Mouse (Mus musculus) thymus, postnatal 36 days (tissue): Measurements from ENCODE around the gene Trmt112.

Experiments
- DNase-seq, 2 experiments: peaks; one replicate each; pipeline ENCODE4 v3.0.0; 2022; ENCODE audit warnings: mixed read lengths in 2 of 2

The Trmt112 gene

DNA sequence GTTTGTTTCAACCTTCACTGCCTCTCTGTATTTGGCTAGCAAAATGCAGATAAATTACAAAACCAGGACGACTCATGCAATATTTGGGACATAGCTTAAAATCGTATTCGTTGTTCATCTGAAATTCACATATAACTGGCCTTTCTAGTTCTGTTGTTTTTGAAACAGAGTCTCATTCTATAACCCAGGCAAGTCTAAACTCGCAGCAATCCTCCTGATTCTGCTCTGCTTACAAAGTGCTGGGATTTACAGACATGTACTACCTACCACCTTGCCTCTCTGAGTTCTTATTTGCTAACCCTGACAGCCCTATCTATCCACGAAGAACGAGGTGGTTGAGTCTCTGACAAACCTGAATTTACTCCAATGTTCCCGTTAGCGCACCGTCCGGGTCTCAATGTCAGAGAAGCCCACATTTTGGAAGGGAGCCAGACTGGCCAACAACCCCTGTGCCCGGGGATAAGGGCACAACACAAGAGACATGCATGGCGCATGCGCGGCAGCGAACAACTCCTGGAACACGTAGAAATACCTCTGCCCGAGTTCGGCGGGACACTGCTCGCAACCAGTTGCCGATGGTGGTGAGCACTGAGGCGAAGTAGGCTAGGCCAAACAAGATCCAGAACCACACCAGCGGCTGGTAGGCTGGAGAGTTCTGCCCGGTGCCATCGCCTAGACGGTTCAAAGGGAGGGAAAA lies 17.2 kb downstream of the Trmt112 start:
- peak in 1 of 2 experiments; percentile 21 for DNase-seq

DNA sequence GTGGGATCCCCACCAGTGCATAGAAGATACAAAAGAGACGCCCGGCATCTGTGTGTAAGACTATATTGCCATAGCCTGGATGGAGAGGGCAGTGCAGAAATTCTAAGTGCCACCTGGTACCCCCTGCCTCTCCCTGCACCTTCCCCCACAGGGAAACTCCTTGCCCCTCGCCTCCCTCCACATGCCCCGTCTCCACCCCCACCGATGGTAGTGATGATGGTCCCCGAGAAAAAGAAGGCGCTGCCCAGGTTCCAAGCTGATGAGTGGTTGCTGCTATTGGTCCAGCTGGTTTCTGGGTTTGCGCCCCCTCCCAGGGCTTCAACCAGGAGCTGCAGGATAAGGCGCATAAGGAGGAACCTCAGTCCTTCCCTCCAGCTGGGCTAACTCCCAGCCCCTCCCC lies 18.6 kb downstream of the Trmt112 start:
- peak in 1 of 2 experiments; percentile 10 for DNase-seq

- DNase-seq = no peak
Measured at GRCm38 (mm10) chr19:6931002-6931401, 21.5 kb downstream of the Trmt112 start.

DNA sequence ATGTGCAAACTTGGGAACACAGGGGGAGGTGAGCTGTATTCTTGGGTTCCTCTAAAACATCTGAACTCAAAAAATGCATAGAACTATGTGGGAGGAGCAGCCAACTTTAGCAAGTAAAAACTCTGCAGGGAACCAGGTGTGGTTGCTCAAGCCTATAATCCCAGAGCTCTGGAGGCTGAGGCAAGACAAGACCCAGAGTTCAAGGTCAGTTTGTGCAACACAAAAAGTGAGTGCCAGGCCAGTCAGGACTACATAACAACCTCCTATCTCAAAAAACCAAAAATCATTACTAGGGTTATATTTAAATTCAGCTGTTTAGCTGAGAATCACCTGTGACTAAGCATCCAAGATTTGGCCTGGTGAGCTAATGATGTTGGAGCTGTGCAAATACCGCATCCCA lies 22.5 kb downstream of the Trmt112 start:
- DNase-seq = no peak

DNA sequence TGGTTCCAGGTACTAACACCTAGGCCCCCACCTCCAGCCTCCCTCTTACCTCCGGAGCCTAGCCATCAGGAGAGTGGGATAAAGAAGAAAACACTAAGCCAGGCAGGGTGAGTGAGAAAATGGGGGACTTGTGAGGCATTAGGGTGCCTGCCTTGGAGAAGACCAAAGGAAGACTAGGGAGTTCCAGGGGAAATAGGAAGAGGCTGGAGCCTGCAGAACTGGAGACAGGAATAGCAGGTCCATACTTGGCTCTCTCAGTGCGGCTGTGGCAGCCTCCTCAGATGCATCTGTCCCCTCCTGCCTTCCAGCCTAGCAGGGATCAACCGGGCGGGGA lies 23.6 kb downstream of the Trmt112 start:
- DNase-seq = no peak

GRCm38 (mm10) chr19:6933436-6934194 lies 24.1 kb downstream of the Trmt112 start:
- peak in 1 of 2 experiments; percentile 18 for DNase-seq

GRCm38 (mm10) chr19:6934195-6934977 lies 24.9 kb downstream of the Trmt112 start, which contains the start of gene Kcnk4:
Kcnk4 (minus strand) TSS chr19:6934515.
- DNase-seq = peak in 1 of 2 experiments; percentile 14

- peak; percentile 51 to 53 for DNase-seq
Measured at GRCm38 (mm10) chr19:6936299-6936698, 26.8 kb downstream of the Trmt112 start.

DNA sequence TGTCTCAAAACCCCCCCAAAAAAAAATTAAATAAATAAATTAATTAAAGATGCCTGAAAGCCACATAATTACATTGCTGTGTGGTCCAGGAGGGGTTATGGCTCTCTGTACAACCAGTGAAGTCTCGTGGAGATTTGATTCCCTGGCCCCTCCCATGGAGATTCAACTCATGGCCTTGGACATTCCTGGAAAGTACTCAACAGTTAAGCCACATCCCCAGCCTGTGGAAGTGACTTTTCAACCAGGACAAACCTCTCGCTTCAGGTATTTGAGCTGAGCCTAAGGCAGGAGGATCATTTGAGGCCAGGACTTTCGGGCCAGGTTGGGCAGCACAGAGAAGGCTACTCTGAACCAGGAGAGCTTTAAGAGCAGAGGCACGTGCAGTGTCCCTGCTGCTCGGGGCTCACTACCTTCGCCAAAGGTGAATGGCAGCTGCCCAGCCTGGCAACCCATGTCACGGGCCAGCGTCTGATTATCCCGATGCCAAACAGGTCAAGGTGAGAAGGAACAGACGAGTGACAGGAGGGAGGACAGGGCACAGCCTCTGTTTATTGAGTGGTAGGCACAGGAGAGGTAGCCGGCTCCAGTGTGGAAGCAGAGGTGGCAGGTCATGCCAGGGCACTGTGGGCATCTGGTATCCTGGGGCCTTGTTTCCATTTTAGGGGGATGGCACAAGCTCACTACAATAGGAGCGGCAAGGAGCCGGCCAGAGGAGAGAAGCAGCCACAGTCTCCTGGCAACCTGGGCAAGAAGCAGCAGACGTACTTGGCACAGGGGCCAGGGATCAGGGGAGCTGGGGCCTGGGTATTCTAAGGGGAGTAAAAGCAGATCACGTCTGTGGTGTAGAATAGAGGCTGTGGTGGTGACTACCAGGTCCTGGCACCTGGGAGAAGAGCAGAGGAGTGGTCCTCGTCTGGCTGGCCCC lies 28.3 kb downstream of the Trmt112 start:
- DNase-seq = no peak

DNA sequence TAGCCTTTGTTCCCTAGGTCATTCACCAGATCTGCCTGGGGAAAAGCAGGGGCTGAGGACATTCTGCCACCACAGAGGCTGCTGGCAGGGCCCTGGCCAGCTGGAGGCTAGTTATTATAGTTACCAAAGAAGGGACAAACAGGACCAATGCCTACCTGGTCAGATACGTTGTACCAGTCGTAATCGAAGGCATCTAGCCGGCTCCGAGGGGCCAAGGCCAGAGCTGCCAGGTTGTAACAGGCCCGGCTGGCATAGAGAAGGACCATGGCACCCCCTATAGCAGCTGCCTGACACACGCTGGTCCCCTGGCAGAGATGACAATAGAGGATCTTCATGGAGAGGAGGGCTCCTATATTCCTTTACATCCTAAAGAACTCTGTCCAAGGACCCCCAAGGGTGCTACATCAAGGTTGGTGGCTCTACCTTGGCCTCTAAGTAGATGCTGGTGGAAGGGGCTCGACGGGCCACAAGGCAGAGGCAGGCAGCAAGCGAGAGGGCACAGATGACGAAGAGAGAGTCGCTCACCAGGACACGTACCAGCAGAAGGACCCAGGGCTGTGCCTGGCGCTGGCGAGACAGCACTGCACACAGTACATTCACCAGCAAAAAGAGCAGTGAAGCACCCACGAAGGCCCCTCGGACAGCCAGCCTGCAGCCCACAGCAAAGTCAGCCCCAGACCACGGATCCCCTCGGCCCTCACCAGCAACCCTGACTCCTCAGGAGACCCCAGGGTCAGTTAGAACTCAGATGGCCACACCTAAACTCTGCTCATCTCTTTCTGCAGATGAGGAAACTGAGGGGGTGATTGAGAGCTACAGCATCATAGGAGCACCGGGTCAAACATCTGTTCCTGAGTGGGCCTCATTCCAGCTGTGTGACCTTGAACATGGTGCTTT lies 29.9 kb downstream of the Trmt112 start:
- no peak for DNase-seq

GRCm38 (mm10) chr19:6940396-6941351 lies 31.2 kb downstream of the Trmt112 start:
- no peak for DNase-seq

DNA sequence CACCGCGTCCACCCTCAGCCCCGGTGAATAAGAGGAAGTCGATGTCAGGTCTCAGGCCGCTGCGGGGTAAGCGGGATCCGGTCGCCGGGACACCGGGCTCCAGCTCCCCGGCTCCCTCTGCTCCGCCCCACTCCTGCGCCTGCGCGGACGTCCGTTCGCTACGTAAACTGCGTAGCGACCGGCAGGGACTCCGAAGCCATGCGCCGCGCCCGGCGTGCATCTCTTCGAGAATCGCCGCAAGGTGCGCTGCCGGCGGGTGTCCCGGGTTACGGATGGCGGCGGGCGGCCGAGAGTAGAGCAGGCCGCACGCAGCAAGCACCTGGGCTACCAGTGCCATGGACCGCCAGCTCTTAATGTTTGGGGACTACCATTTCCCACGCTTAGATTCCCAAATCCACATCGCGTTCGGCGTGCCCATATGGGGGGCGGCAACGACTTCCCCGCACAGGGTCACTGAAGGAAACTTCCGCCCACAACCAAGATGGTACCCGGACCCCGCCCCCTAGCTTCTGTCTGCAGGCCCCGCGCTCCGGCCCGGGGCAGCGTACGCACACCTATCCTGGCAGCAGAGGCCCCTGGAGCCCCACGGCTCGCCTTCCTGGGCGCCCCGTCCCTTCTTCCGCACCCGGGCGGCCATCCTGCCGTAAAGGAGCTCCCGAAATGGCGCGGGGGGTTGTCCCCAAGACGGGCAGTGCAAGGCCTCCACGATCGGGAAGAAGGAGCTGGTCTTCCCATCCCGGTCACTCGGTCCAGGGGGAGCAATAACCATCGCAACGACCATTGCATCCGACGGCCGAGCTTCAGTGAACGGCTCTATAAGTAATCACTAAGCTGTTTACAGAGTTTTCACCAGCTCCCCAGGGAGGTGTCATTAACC lies 32.1 kb downstream of the Trmt112 start, which contains the start of gene Bad:
Bad (plus strand) TSS at position 490 of the 877 bp plus-strand sequence.
- peak; percentile 92 to 95 for DNase-seq

- peak; percentile 94 to 97 for DNase-seq
Measured at GRCm38 (mm10) chr19:6942249-6942691, 32.8 kb downstream of the Trmt112 start, which contains the start of gene Gpr137. Gpr137 (minus strand) TSS chr19:6942480.

DNA sequence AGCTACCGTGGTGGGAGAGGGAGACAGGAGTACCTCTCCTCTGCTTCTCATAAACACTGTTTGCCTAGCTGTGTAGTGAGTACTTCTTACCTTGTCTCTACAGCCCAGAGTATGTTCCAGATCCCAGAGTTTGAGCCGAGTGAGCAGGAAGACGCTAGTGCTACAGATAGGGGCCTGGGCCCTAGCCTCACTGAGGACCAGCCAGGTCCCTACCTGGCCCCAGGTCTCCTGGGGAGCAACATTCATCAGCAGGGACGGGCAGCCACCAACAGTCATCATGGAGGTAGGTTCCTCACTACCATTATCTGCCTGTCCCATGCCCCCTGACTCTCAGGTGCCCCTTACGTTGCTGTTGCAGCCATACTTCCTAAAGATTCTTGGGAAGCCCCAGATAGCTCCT lies 33.3 kb downstream of the Trmt112 start:
- DNase-seq = no peak

- DNase-seq = no peak
Measured at GRCm38 (mm10) chr19:6943709-6944108, 34.2 kb downstream of the Trmt112 start.

DNA sequence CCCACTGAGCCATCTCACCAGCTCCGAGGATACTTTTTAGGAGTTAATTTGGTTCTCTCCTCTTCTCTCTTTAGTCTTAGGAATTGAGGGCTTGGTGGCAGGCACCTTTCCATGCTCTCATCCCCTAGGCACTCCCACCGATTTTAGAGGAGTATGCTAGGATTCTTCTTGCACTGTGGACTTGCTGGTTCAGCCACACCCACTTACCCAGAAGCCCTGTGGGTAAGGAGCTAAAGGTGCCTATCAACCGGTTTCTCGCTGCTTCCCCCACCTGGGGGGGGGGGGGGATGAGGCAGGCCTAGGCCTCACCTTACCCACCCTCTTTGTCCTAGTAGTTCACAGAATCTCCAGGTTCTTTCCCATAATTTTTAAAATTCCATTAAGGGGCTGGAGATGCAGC lies 38.2 kb downstream of the Trmt112 start:
- no peak for DNase-seq

GRCm38 (mm10) chr19:6948186-6948585 lies 38.7 kb downstream of the Trmt112 start:
- no peak for DNase-seq

DNA sequence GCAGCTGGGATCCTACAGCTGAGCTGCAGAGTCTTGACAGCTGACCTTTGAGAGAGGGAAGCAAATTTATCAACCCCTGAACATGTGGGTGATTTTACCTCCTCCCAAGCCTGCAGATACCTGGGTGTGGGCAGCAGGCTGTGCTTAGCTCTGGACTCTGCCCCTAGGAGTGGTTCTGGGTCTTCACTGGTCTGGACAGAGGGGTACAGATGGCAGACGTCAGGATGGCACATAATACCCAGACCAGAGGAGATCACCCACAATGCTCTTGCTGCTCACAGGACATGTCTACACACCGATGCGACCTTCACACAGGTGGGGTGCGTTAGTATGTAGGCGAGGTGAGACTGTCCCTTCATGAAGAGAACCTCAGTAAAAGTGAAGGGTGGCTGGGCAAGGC lies 40.0 kb downstream of the Trmt112 start:
- no peak for DNase-seq

DNA sequence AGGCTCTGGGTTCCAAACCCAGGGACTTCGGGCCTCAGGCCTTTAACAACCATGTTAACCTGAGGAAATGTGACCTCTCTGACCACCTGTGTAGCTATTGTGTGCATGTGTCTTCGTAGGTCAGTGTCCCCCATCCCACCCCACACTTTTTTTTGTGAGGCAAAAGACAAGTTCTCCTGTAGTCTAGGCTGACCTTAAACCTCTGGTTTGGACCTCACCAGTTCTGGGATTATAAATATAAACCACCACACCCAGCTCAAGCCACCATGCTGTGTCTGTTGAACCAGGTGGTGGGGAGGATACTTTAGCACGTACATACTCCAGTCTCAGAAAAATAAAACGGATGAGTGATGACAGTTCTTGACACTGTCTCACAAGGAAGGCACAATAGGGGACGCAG lies 40.5 kb downstream of the Trmt112 start:
- DNase-seq = no peak
